Mouse (Mus musculus) spleen, adult 2 months (tissue): ENCODE results near the gene Znrf4.

Experiments used
- CTCF ChIP-seq: fragments of 200-500 bp; IDR thresholded peaks from 2 replicates; pipeline ENCODE4 v1.5.1; 2011; ENCODE audit warnings: mild to moderate bottlenecking, inconsistent platforms; ENCODE audit not compliant: insufficient read depth, insufficient read length, insufficient replicate concordance; ENCODE audit errors: extremely low read depth
- POLR2A ChIP-seq: fragments of 200-500 bp; IDR thresholded peaks from 2 replicates; pipeline ENCODE4 v1.6.1; 2011; ENCODE audit warnings: low read depth, low read length, inconsistent platforms

GRCm38 (mm10) chr17:56512310-56512709 is at the start of gene Znrf4:
- TF ChIP-seq POLR2A (no peak), CTCF (no peak)
